10 mouse cellular contexts compared by ENCODE assay signal in genomic region chr10:66901873-66902272, GRCm38 (mm10).
DNase-seq lines count a peak whose midpoint lies in the region; ATAC-seq and TF ChIP-seq lines count a peak whose summit lies in the region.
"Had no signal": no experiment of that assay in that cellular context is flagged by ENCODE, and none has a peak within 500 bp of the region (broad histone marks: within the 10 kb centered on the region; RNA-seq: fewer than 3 reads in every experiment).

No protein-coding gene starts in this region.

- no peaks in the 10 kb centered on the region for H3K27me3 ChIP-seq in kidney, postnatal 0 days (ENCODE audit: insufficient read depth, low read length)
- no peaks in the 10 kb centered on the region for H3K27me3 ChIP-seq in forebrain, embryonic 13.5 days
- H3K27me3 ChIP-seq in limb, embryonic 10.5 days (ENCODE audit: low read depth, poor library complexity, severe bottlenecking), result no peaks in the 10 kb centered on the region
- H3K27me3 ChIP-seq in neural tube, embryonic 12.5 days (replicated peaks), result no peaks in the 10 kb centered on the region
- H3K27me3 ChIP-seq: Patski had no signal

- H3K4me2 ChIP-seq in kidney, postnatal 0 days (ENCODE audit: low read length), result peak overlapping the region; percentile 48
- peak overlapping the region; percentile 57 for H3K4me2 ChIP-seq in forebrain, embryonic 13.5 days
- peak overlapping the region; percentile 54 for H3K4me2 ChIP-seq in neural tube, embryonic 12.5 days (replicated peaks)

- no peak overlapping the region for H3K27ac ChIP-seq in kidney, postnatal 0 days
- no peak overlapping the region for H3K27ac ChIP-seq in forebrain, embryonic 13.5 days
- peak overlapping the region; percentile 66; the same call in 1 of the 2 replicates for H3K27ac ChIP-seq in limb, embryonic 10.5 days
- no peak overlapping the region for H3K27ac ChIP-seq in neural tube, embryonic 12.5 days

- no peaks in the 10 kb centered on the region for H3K9me3 ChIP-seq in kidney, postnatal 0 days (replicated peaks; ENCODE audit: low read length)
- H3K9me3 ChIP-seq in forebrain, embryonic 13.5 days (replicated peaks), result no peaks in the 10 kb centered on the region
- H3K9me3 ChIP-seq in limb, embryonic 10.5 days (replicated peaks), result no peaks in the 10 kb centered on the region
- H3K9me3 ChIP-seq in neural tube, embryonic 12.5 days, result no peaks in the 10 kb centered on the region

- no peak for ATAC-seq in kidney, postnatal 0 days (replicated peaks; ENCODE audit: low FRiP score, low read depth)
- peak; percentile 14; the same call in 1 of the 2 replicates for ATAC-seq in forebrain, embryonic 13.5 days
- ATAC-seq in neural tube, embryonic 12.5 days (ENCODE audit: low FRiP score, low read depth), result 0 out of 2 replicates have a peak, but pooled peaks have one; percentile 39
- no peak for ATAC-seq in monocyte, adult 5-6 weeks (replicated peaks; ENCODE audit: insufficient number of reproducible peaks, low FRiP score, low TSS enrichment, poor library complexity, severe bottlenecking)
- no peak for ATAC-seq in erythroblast, adult 5-6 weeks (replicated peaks; ENCODE audit: low FRiP score, poor library complexity, severe bottlenecking)
- ATAC-seq: Patski had no signal

- no peak overlapping the region for H3K4me3 ChIP-seq in kidney, postnatal 0 days (replicated peaks; ENCODE audit: low read depth, low read length)
- peak overlapping the region; percentile 23 for H3K4me3 ChIP-seq in forebrain, embryonic 13.5 days
- peak overlapping the region; percentile 41 for H3K4me3 ChIP-seq in limb, embryonic 10.5 days
- H3K4me3 ChIP-seq in neural tube, embryonic 12.5 days, result no peak overlapping the region

- H3K9ac ChIP-seq in kidney, postnatal 0 days (ENCODE audit: low read depth, low read length), result peak overlapping the region; percentile 37; the same call in 1 of the 2 replicates
- H3K9ac ChIP-seq in forebrain, embryonic 13.5 days, result peak overlapping the region; percentile 32; the same call in 1 of the 2 replicates
- 0 out of 2 replicates have a peak overlapping the region, but pooled peaks have one; percentile 29 for H3K9ac ChIP-seq in neural tube, embryonic 12.5 days

- H3K36me3 ChIP-seq in kidney, postnatal 0 days (ENCODE audit: insufficient read depth, low read length), result no peaks in the 10 kb centered on the region
- no peaks in the 10 kb centered on the region for H3K36me3 ChIP-seq in forebrain, embryonic 13.5 days (ENCODE audit: poor library complexity, severe bottlenecking)
- H3K36me3 ChIP-seq in limb, embryonic 10.5 days, result no peaks in the 10 kb centered on the region
- H3K36me3 ChIP-seq in neural tube, embryonic 12.5 days, result no peaks in the 10 kb centered on the region

- WGBS in kidney, postnatal 0 days, result 4% methylated on average over 9 of the region's 9 CpGs
- WGBS in forebrain, embryonic 13.5 days, result 1% methylated on average over 9 of the region's 9 CpGs
- 3% methylated on average over 9 of the region's 9 CpGs for WGBS in limb, embryonic 10.5 days
- WGBS in neural tube, embryonic 12.5 days, result 1% methylated on average over 9 of the region's 9 CpGs

- H3K4me1 ChIP-seq in kidney, postnatal 0 days (replicated peaks; ENCODE audit: insufficient read depth, low read length), result no peaks in the 10 kb centered on the region
- peaks cover 8% of the 10 kb centered on the region for H3K4me1 ChIP-seq in forebrain, embryonic 13.5 days
- peaks cover 32% of the 10 kb centered on the region for H3K4me1 ChIP-seq in limb, embryonic 10.5 days
- H3K4me1 ChIP-seq in neural tube, embryonic 12.5 days, result peaks cover 14% of the 10 kb centered on the region; the same call in 1 of the 2 replicates

- no peak for TF ChIP-seq CTCF in kidney, postnatal 0 days (IDR thresholded peaks at IDR 0.05; ENCODE audit: low read depth)

- no peak for DNase-seq in kidney, postnatal 0 days (ENCODE audit: low spot score)
- DNase-seq in kidney, adult 9 months, result no peak
- no peak for DNase-seq in limb, embryonic 10.5 days (ENCODE audit: low spot score)
- DNase-seq in adrenal gland, adult 8-10 months, result no peak
- DNase-seq: cerebellum, postnatal 25 days had no signal

Comparison
In these comparisons a context has a peak if more than half of its experiments do, and no peak if none do; other contexts are left out.
1. ATAC-seq: peak in forebrain, embryonic 13.5 days (single experiment) and neural tube, embryonic 12.5 days (single experiment); none in kidney, postnatal 0 days (single experiment), monocyte, adult 5-6 weeks (single experiment) and erythroblast, adult 5-6 weeks (single experiment).
2. H3K4me3 ChIP-seq: peak in forebrain, embryonic 13.5 days (single experiment) and limb, embryonic 10.5 days (single experiment); none in kidney, postnatal 0 days (single experiment) and neural tube, embryonic 12.5 days (single experiment).
3. Peak in every context shown above with its lines, with median percentiles within 50 percentile points of each other: H3K4me2 ChIP-seq and H3K9ac ChIP-seq.